Mouse (Mus musculus) thymus, adult 2 months (tissue): ENCODE data around the gene Ank3. TPM values are rescaled to one million over a fixed set of nuclear protein-coding genes. Genes with fewer than 3 reads are reported as not detected.

ENCODE experiments used
- DNase-seq: peaks from one replicate; pipeline ENCODE4 v3.0.0; 2021
- H3K27ac ChIP-seq: fragments of 200-500 bp; 2 replicates; pipeline ENCODE4 v1.5.1; 2012; ENCODE audit warnings: low read length, control low read depth; ENCODE audit not compliant: control insufficient read depth, insufficient read depth
- H3K27me3 ChIP-seq: fragments of 200-500 bp; 2 replicates; pipeline ENCODE4 v1.6.1; 2012; ENCODE audit warnings: mild to moderate bottlenecking, low read length, moderate library complexity, mixed read lengths; ENCODE audit not compliant: control insufficient read depth, insufficient read depth
- H3K36me3 ChIP-seq: fragments of 200-500 bp; 2 replicates; pipeline ENCODE4 v1.6.1; 2012; ENCODE audit warnings: mild to moderate bottlenecking, low read length, moderate library complexity; ENCODE audit not compliant: control insufficient read depth, insufficient read depth
- H3K4me1 ChIP-seq: fragments of 200-500 bp; replicated peaks from 2 replicates; pipeline ENCODE4 v1.6.1; 2012; ENCODE audit warnings: low read length; ENCODE audit not compliant: control insufficient read depth, insufficient read depth
- H3K4me3 ChIP-seq: fragments of 200-500 bp; 2 replicates; pipeline ENCODE4 v1.5.1; 2012; ENCODE audit warnings: mild to moderate bottlenecking, low read length, control low read depth, moderate library complexity; ENCODE audit not compliant: control insufficient read depth, insufficient read depth
- CTCF ChIP-seq: fragments of 200-500 bp; IDR thresholded peaks from 2 replicates; pipeline ENCODE4 v1.5.1; 2012; ENCODE audit warnings: mild to moderate bottlenecking, control low read depth, low read length, moderate library complexity, borderline replicate concordance; ENCODE audit not compliant: control insufficient read depth, poor library complexity, insufficient read depth; ENCODE audit errors: extremely low read depth
- POLR2A ChIP-seq: fragments of 200-500 bp; IDR thresholded peaks from 2 replicates; pipeline ENCODE4 v1.6.1; 2012; ENCODE audit warnings: mild to moderate bottlenecking, low read length, control low read depth, moderate library complexity; ENCODE audit not compliant: control insufficient read depth, poor library complexity, insufficient read depth; ENCODE audit errors: extremely low read depth
- WGBS: fragments of 180-500 bp; shearing (Covaris S2); methylation state at CpG from one replicate; pipeline ENCODE4 v1.1.7; 2018; 5-methylcytosine and 5-hydroxymethylcytosine counted together
- polyA plus RNA-seq: library from polyadenylated mRNA; depleted of rRNA; stranded (reverse); fragments of >200 nt; gene quantifications from 2 replicates; pipeline ENCODE4 v1.2.3, GENCODE M21; 2012

Gene Ank3
- polyA plus RNA-seq, 1 experiment: 4.2 TPM

GRCm38 (mm10) chr10:69916205-69916604 is 517.6 kb downstream of the Ank3 start:
- WGBS: 91% methylated on average over 4 of the region's 4 CpGs
- no peak for DNase-seq
- Histone ChIP-seq H3K27me3 (no peaks in the 10 kb centered on the region), H3K4me3 (no peak overlapping the region), H3K4me1 (no peaks in the 10 kb centered on the region), H3K36me3 (no peaks in the 10 kb centered on the region), H3K27ac (no peak overlapping the region)
- TF ChIP-seq CTCF (no peak), POLR2A (no peak)

- DNase-seq: no peak
- Histone ChIP-seq H3K4me1 (no peaks in the 10 kb centered on the region), H3K27ac (no peak overlapping the region), H3K4me3 (no peak overlapping the region), H3K36me3 (no peaks in the 10 kb centered on the region), H3K27me3 (no peaks in the 10 kb centered on the region)
- no peak for TF ChIP-seq POLR2A
- no peak for TF ChIP-seq CTCF
- 85% methylated on average over 10 of the region's 10 CpGs for WGBS
Measured at GRCm38 (mm10) chr10:69916689-69917435, 518.3 kb downstream of the Ank3 start.

- WGBS: 86% methylated on average over 5 of the region's 5 CpGs
- Histone ChIP-seq H3K36me3 (no peaks in the 10 kb centered on the region), H3K4me3 (no peak overlapping the region), H3K27ac (no peak overlapping the region), H3K27me3 (no peaks in the 10 kb centered on the region), H3K4me1 (no peaks in the 10 kb centered on the region)
- DNase-seq: no peak
- no peak for TF ChIP-seq CTCF
- TF ChIP-seq POLR2A: no peak
Measured at GRCm38 (mm10) chr10:69917711-69918110, 519.1 kb downstream of the Ank3 start.

- Histone ChIP-seq H3K27me3 (no peaks in the 10 kb centered on the region), H3K4me1 (no peaks in the 10 kb centered on the region), H3K36me3 (no peaks in the 10 kb centered on the region), H3K4me3 (no peak overlapping the region), H3K27ac (no peak overlapping the region)
- no peak for DNase-seq
- no peak for TF ChIP-seq POLR2A
- no peak for TF ChIP-seq CTCF
- WGBS: 52% methylated on average over 6 of the region's 6 CpGs
Measured at GRCm38 (mm10) chr10:69918461-69919151, 520.0 kb downstream of the Ank3 start.

- Histone ChIP-seq H3K4me3 (no peak overlapping the region), H3K36me3 (no peaks in the 10 kb centered on the region), H3K27ac (no peak overlapping the region), H3K4me1 (no peaks in the 10 kb centered on the region), H3K27me3 (no peaks in the 10 kb centered on the region)
- WGBS: 51% methylated on average over 5 of the region's 5 CpGs
- DNase-seq: no peak
- TF ChIP-seq CTCF: no peak
- TF ChIP-seq POLR2A: no peak
Measured at GRCm38 (mm10) chr10:69919152-69919492, 520.5 kb downstream of the Ank3 start.

- WGBS: 89% methylated on average over 7 of the region's 7 CpGs
- no peak for TF ChIP-seq CTCF
- no peak for TF ChIP-seq POLR2A
- DNase-seq: no peak
- Histone ChIP-seq H3K4me1 (no peaks in the 10 kb centered on the region), H3K4me3 (no peak overlapping the region), H3K27me3 (no peaks in the 10 kb centered on the region), H3K27ac (no peak overlapping the region), H3K36me3 (no peaks in the 10 kb centered on the region)
Measured at GRCm38 (mm10) chr10:69919746-69920145, 521.2 kb downstream of the Ank3 start.
